Mouse (Mus musculus) MEL (cell line): ENCODE measurements around the gene Dffa.

Source experiments
- CTCF ChIP-seq, 3 experiments: IDR thresholded peaks in 2 of 3; conservative IDR thresholded peaks in 1 of 3; 2 replicates each; pipeline ENCODE4 v1.5.1; 2011 to 2012; ENCODE audit warnings: low read length in 3 of 3, low read depth in 2 of 3, mild to moderate bottlenecking in 2 of 3, improper control_type of control experiment in 1 of 3, inconsistent platforms in 1 of 3, mixed read lengths in 1 of 3, moderate library complexity in 1 of 3; ENCODE audit not compliant: control insufficient read depth in 1 of 3, insufficient read depth in 1 of 3, poor library complexity in 1 of 3, severe bottlenecking in 1 of 3
- MAX ChIP-seq: IDR thresholded peaks from 2 replicates; pipeline ENCODE4 v1.6.1; 2011; ENCODE audit warnings: low read length, improper control_type of control experiment
- TAL1 ChIP-seq: IDR thresholded peaks from 2 replicates; pipeline ENCODE4 v1.6.1; 2012; ENCODE audit warnings: mild to moderate bottlenecking, inconsistent platforms, low read length, moderate library complexity, mixed read lengths
- TCF12 ChIP-seq: IDR thresholded peaks from 2 replicates; pipeline ENCODE4 v1.6.1; 2014; ENCODE audit warnings: low read depth, mild to moderate bottlenecking, inconsistent platforms, low read length, improper control_type of control experiment, moderate library complexity
- ZC3H11A ChIP-seq: IDR thresholded peaks from 2 replicates; pipeline ENCODE4 v1.6.1; 2012; ENCODE audit warnings: low read depth, mild to moderate bottlenecking, inconsistent platforms, low read length, improper control_type of control experiment

GRCm38 (mm10) chr4:149136116-149136850 lies 32.3 kb downstream of the Dffa start:
- no peak for TF ChIP-seq TAL1
- no peak for TF ChIP-seq TCF12
- no peak for TF ChIP-seq MAX
- TF ChIP-seq CTCF (IDR thresholded peaks at IDR 0.05 in 2 of 3, conservative IDR thresholded peaks at IDR 0.05 in 1 of 3; ENCODE audit: control insufficient read depth in 1 of 3, insufficient read depth in 1 of 3, low read depth in 2 of 3, low read length in 3 of 3, poor library complexity in 1 of 3, severe bottlenecking in 1 of 3): no peak
- no peak for TF ChIP-seq ZC3H11A
